Mouse (Mus musculus) telencephalon, adult 2 months (tissue): ENCODE results near the gene She.
"Not testable (repeated sequence)": the region's sequence is repeated elsewhere in the genome, so short reads cannot be mapped to it uniquely, and the experiment has no call there.

Source experiments
- DNase-seq: peaks from one replicate; pipeline ENCODE4 v3.0.0-alpha.2; 2011; ENCODE audit warnings: low read depth, low spot score

She gene

GRCm38 (mm10) chr3:89862182-89862761 is 31.1 kb downstream of the She start:
- no peak for DNase-seq

- not testable (repeated sequence) for DNase-seq
Observed at GRCm38 (mm10) chr3:89863276-89863675, 32.1 kb downstream of the She start.

GRCm38 (mm10) chr3:89863716-89864509 is 32.7 kb downstream of the She start:
- no peak for DNase-seq

- DNase-seq, result no peak
Observed at GRCm38 (mm10) chr3:89865020-89865419, 33.9 kb downstream of the She start.

- DNase-seq, result no peak
Observed at GRCm38 (mm10) chr3:89865764-89866163, 34.6 kb downstream of the She start.

GRCm38 (mm10) chr3:89867651-89868050 is 36.5 kb downstream of the She start:
- no peak for DNase-seq

GRCm38 (mm10) chr3:89868357-89868756 is 37.2 kb downstream of the She start:
- DNase-seq, result no peak

- no peak for DNase-seq
Observed at GRCm38 (mm10) chr3:89868956-89869355, 37.8 kb downstream of the She start.

- DNase-seq, result no peak
Observed at GRCm38 (mm10) chr3:89869556-89869955, 38.4 kb downstream of the She start.

GRCm38 (mm10) chr3:89870472-89871271 is 39.5 kb downstream of the She start:
- no peak for DNase-seq

GRCm38 (mm10) chr3:89871339-89871914 is 40.3 kb downstream of the She start:
- no peak for DNase-seq

GRCm38 (mm10) chr3:89872209-89872608 is 41.0 kb downstream of the She start:
- no peak for DNase-seq

- DNase-seq, result no peak
Observed at GRCm38 (mm10) chr3:89872684-89873083, 41.5 kb downstream of the She start.

- no peak for DNase-seq
Observed at GRCm38 (mm10) chr3:89874076-89874475, 42.9 kb downstream of the She start.

- no peak for DNase-seq
Observed at GRCm38 (mm10) chr3:89875021-89875420, 43.9 kb downstream of the She start.

- DNase-seq, result no peak
Observed at GRCm38 (mm10) chr3:89875781-89876180, 44.6 kb downstream of the She start.

GRCm38 (mm10) chr3:89876469-89876868 is 45.3 kb downstream of the She start:
- DNase-seq, result no peak

GRCm38 (mm10) chr3:89877129-89877528 is 46.0 kb downstream of the She start:
- DNase-seq, result no peak

GRCm38 (mm10) chr3:89878456-89878855 is 47.3 kb downstream of the She start:
- no peak for DNase-seq

- no peak for DNase-seq
Observed at GRCm38 (mm10) chr3:89879326-89879725, 48.2 kb downstream of the She start.

GRCm38 (mm10) chr3:89880036-89880851 is 49.1 kb downstream of the She start:
- DNase-seq, result no peak
